In genomic region chr7:141524271-141524670, GRCm38 (mm10) we compare ENCODE assay signal across 25 mouse cellular contexts. TPM values are rescaled to one million over a fixed set of nuclear protein-coding genes. Genes with fewer than 3 reads are reported as not detected.
DNase-seq lines count a peak whose midpoint lies in the region; ATAC-seq lines count a peak whose summit lies in the region.
"Had no signal": no experiment of that assay in that cellular context is flagged by ENCODE, and none has a peak within 500 bp of the region (broad histone marks: within the 10 kb centered on the region; RNA-seq: fewer than 3 reads in every experiment).

No protein-coding gene starts in this region.

- no peak for ATAC-seq in kidney, embryonic 16.5 days (ENCODE audit: low FRiP score, low TSS enrichment)
- ATAC-seq: activated CD4-positive, CD25-positive, alpha-beta regulatory T cell, adult 4 months had no signal

- no peak for DNase-seq in kidney, postnatal 4 days
- peak; percentile 94 for DNase-seq in 3T3-L1 (ENCODE audit: low read depth, low spot score)
- DNase-seq in Muller cell, postnatal 12 days (ENCODE audit: inconsistent ontology term): peak; percentile 45
- peak; percentile 39 for DNase-seq in fibroblast of lung, adult 2 months (ENCODE audit: low read depth)
- DNase-seq in adrenal gland, adult (ENCODE audit: inconsistent age in 2 of 2, low spot score in 1 of 2): no peak
- no peak for DNase-seq in thymus, postnatal 25 days
- DNase-seq: adrenal gland, postnatal 14 days; cerebellum, adult 18-20 months; gastrocnemius, adult 2 months; heart, adult 2 months; right cerebral cortex, postnatal 25 days had no signal

- no peaks in the 10 kb centered on the region for H3K9me3 ChIP-seq in kidney, embryonic 16.5 days (ENCODE audit: low read length)
- H3K9me3 ChIP-seq: forebrain, embryonic 10.5 days; forebrain, embryonic 15.5 days; G1E; heart, embryonic 12.5 days; limb, embryonic 13.5 days; lung, embryonic 15.5 days; neural tube, embryonic 12.5 days; stomach, embryonic 15.5 days had no signal

- no peaks in the 10 kb centered on the region for H3K27me3 ChIP-seq in kidney, embryonic 16.5 days (ENCODE audit: insufficient read depth, low read length)
- H3K27me3 ChIP-seq: forebrain, embryonic 15.5 days; heart, embryonic 12.5 days; limb, embryonic 13.5 days; lung, embryonic 15.5 days; neural tube, embryonic 12.5 days; stomach, embryonic 15.5 days had no signal

- H3K4me2 ChIP-seq in kidney, embryonic 16.5 days (replicated peaks; ENCODE audit: low read depth, low read length): no peak overlapping the region
- H3K4me2 ChIP-seq: forebrain, embryonic 15.5 days; heart, embryonic 12.5 days; hindbrain, embryonic 14.5 days; limb, embryonic 13.5 days; liver, embryonic 11.5 days; lung, embryonic 15.5 days; midbrain, embryonic 11.5 days; neural tube, embryonic 12.5 days; stomach, embryonic 15.5 days had no signal

- no peak overlapping the region for H3K9ac ChIP-seq in kidney, embryonic 16.5 days (replicated peaks; ENCODE audit: low read length)
- H3K9ac ChIP-seq: forebrain, embryonic 15.5 days; heart, embryonic 12.5 days; hindbrain, embryonic 14.5 days; limb, embryonic 13.5 days; lung, embryonic 15.5 days; stomach, embryonic 15.5 days had no signal

- H3K4me3 ChIP-seq in kidney, embryonic 16.5 days (ENCODE audit: low read length): no peak overlapping the region
- H3K4me3 ChIP-seq: forebrain, embryonic 10.5 days; forebrain, embryonic 15.5 days; gastrocnemius, adult 2 months; heart, adult 2 months; heart, embryonic 12.5 days; layer of hippocampus, adult 2 months; limb, embryonic 13.5 days; lung, embryonic 15.5 days; neural tube, embryonic 12.5 days; stomach, embryonic 15.5 days had no signal

- WGBS in kidney, embryonic 16.5 days: 76% methylated on average over 4 of the region's 4 CpGs

- peaks cover 19% of the 10 kb centered on the region for H3K36me3 ChIP-seq in kidney, embryonic 16.5 days (ENCODE audit: insufficient read depth, low read length)

- peak overlapping the region; percentile 25; the same call in 1 of the 2 replicates for H3K27ac ChIP-seq in kidney, embryonic 16.5 days (ENCODE audit: low read length)
- H3K27ac ChIP-seq: forebrain, embryonic 10.5 days; forebrain, embryonic 15.5 days; gastrocnemius, adult 2 months; heart, adult 2 months; hindbrain, embryonic 14.5 days; layer of hippocampus, adult 2 months; limb, embryonic 13.5 days; lung, embryonic 15.5 days; neural tube, embryonic 12.5 days; stomach, embryonic 15.5 days had no signal

- H3K4me1 ChIP-seq in kidney, embryonic 16.5 days (ENCODE audit: insufficient read depth, low read length): 0 out of 2 replicates have a peak, but pooled peaks cover 3% of the 10 kb centered on the region
- H3K4me1 ChIP-seq: forebrain, embryonic 10.5 days; limb, embryonic 13.5 days; lung, embryonic 15.5 days; neural tube, embryonic 12.5 days; stomach, embryonic 15.5 days had no signal

RNA-seq across cellular contexts. Expression of gene Chid1, which starts 15.4 kb away (rescaled TPM):
- polyA plus RNA-seq in kidney, embryonic 16.5 days (2015; fragmentation: Nextera tagmentation; extraction: Ambion mirVana): 47.7 and 50.5 TPM in 2 replicates

RNA-seq across cellular contexts. Expression of gene Ap2a2, which starts 37.7 kb away (rescaled TPM):
- polyA plus RNA-seq in kidney, embryonic 16.5 days (2015; fragmentation: Nextera tagmentation; extraction: Ambion mirVana): 99.4 and 100 TPM in 2 replicates

RNA-seq across cellular contexts. Expression of gene Tspan4, which starts 49.2 kb away (rescaled TPM):
- polyA plus RNA-seq in kidney, embryonic 16.5 days (2015; fragmentation: Nextera tagmentation; extraction: Ambion mirVana): 105 and 110 TPM in 2 replicates

RNA-seq across cellular contexts. Expression of gene Polr2l, which starts 49.3 kb away (rescaled TPM):
- polyA plus RNA-seq in kidney, embryonic 16.5 days (2015; fragmentation: Nextera tagmentation; extraction: Ambion mirVana): 68.8 and 73.2 TPM in 2 replicates

RNA-seq across cellular contexts. Expression of gene Cd151, which starts 57.1 kb away (rescaled TPM):
- 48.4 and 54.3 TPM in 2 replicates for polyA plus RNA-seq in kidney, embryonic 16.5 days (2015; fragmentation: Nextera tagmentation; extraction: Ambion mirVana)

Comparison
In these comparisons a context has a peak if more than half of its experiments do, and no peak if none do; other contexts are left out.
1. DNase-seq: peak in 3T3-L1 (single experiment), Muller cell, postnatal 12 days (single experiment) and fibroblast of lung, adult 2 months (single experiment); none in kidney, postnatal 4 days (0 of 2), adrenal gland, adult (0 of 2) and thymus, postnatal 25 days (single experiment).